Mouse (Mus musculus) stomach, embryonic 16.5 days (tissue): Measurements from ENCODE around the gene Bpifa2. TPM values are rescaled to one million over a fixed set of nuclear protein-coding genes. Genes with fewer than 3 reads are reported as not detected.
"Not testable (repeated sequence)": the region's sequence is repeated elsewhere in the genome, so short reads cannot be mapped to it uniquely, and the experiment has no call there.

Experiments
- ATAC-seq: fragments of 200-750 bp; cut with Nextera tagmentation; 2 replicates; pipeline ENCODE4 v1.8.0; 2017; ENCODE audit warnings: moderate number of reproducible peaks, moderate TSS enrichment; ENCODE audit not compliant: insufficient read depth, low FRiP score
- H3K27ac ChIP-seq: fragments of 300-500 bp; sonication (generic); 2 replicates; pipeline ENCODE4 v1.5.1; 2014; ENCODE audit warnings: low read length
- H3K27me3 ChIP-seq: fragments of 300-500 bp; sonication (generic); 2 replicates; pipeline ENCODE4 v1.6.1; 2014; ENCODE audit warnings: low read length, control low read depth, mixed read lengths; ENCODE audit not compliant: control insufficient read depth, insufficient read depth
- H3K36me3 ChIP-seq: fragments of 300-500 bp; sonication (generic); 2 replicates; pipeline ENCODE4 v1.6.1; 2014; ENCODE audit warnings: low read length; ENCODE audit not compliant: control insufficient read depth, insufficient read depth
- H3K4me1 ChIP-seq: fragments of 300-500 bp; sonication (generic); 2 replicates; pipeline ENCODE4 v1.6.1; 2014; ENCODE audit warnings: low read length, control low read depth, mixed read lengths; ENCODE audit not compliant: control insufficient read depth, insufficient read depth
- H3K4me2 ChIP-seq: fragments of 300-500 bp; sonication (generic); 2 replicates; pipeline ENCODE4 v1.6.1; 2014; ENCODE audit warnings: low read depth, low read length, mixed read lengths
- H3K4me3 ChIP-seq: fragments of 300-500 bp; sonication (generic); replicated peaks from 2 replicates; pipeline ENCODE4 v1.5.1; 2014; ENCODE audit warnings: mild to moderate bottlenecking, low read length
- H3K9ac ChIP-seq: fragments of 300-500 bp; sonication (generic); 2 replicates; pipeline ENCODE4 v1.6.1; 2014; ENCODE audit warnings: low read length
- H3K9me3 ChIP-seq: fragments of 300-500 bp; sonication (generic); replicated peaks from 2 replicates; pipeline ENCODE4 v1.6.1; 2016; ENCODE audit warnings: low read length, control low read depth; ENCODE audit not compliant: control insufficient read depth
- WGBS: fragments of 180-500 bp; shearing (Covaris S2); extraction: QIAGEN DNeasy Blood & Tissue Kit; methylation state at CpG from one replicate; pipeline ENCODE4 v1.1.7; 2014; 5-methylcytosine and 5-hydroxymethylcytosine counted together
- polyA plus RNA-seq: library from polyadenylated mRNA; unstranded; fragments of >200 nt; fragmentation: Nextera tagmentation; extraction: Ambion mirVana; gene quantifications from 2 replicates; pipeline ENCODE4 v1.2.1, GENCODE M21; 2015

The Bpifa2 gene
- polyA plus RNA-seq, 1 experiment from 2014 or later: not detected

DNA sequence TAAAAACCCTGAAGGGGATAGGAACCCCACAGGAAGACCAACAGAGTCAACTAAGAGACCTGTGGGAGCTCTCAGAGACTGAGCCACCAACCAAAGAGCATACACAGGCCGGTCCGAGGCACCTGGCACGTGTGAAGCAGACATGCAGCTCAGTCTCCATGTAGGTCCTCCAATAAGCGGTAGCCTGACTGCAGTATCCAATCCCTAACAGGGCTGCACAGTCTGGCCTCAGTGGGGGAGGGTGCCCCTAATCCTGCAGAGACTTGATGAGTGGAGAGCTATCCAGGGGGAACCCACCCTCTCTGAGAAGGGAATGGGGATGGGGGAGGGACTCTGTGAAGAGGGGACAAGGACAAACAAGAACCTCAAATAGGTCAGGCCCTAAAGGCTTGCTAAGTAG is 2.3 kb upstream of the Bpifa2 start:
- no peaks in the 10 kb centered on the region for H3K4me1 ChIP-seq
- H3K27me3 ChIP-seq: no peaks in the 10 kb centered on the region
- H3K9me3 ChIP-seq: no peaks in the 10 kb centered on the region
- ATAC-seq: no peak
- no peak overlapping the region for H3K4me2 ChIP-seq
- no peaks in the 10 kb centered on the region for H3K36me3 ChIP-seq
- 86% methylated on average over 4 of the region's 4 CpGs for WGBS
- no peak overlapping the region for H3K9ac ChIP-seq
- no peak overlapping the region for H3K4me3 ChIP-seq
- H3K27ac ChIP-seq: no peak overlapping the region

- Histone ChIP-seq H3K27me3 (no peaks in the 10 kb centered on the region), H3K27ac (no peak overlapping the region), H3K9ac (no peak overlapping the region), H3K4me3 (no peak overlapping the region), H3K36me3 (no peaks in the 10 kb centered on the region), H3K4me2 (no peak overlapping the region), H3K4me1 (no peaks in the 10 kb centered on the region), H3K9me3 (no peaks in the 10 kb centered on the region)
- WGBS: 82% methylated on average over 2 of the region's 2 CpGs
- no peak for ATAC-seq
These were observed 1.7 kb upstream of the Bpifa2 start for GRCm38 (mm10) chr2:154006331-154006730.

DNA sequence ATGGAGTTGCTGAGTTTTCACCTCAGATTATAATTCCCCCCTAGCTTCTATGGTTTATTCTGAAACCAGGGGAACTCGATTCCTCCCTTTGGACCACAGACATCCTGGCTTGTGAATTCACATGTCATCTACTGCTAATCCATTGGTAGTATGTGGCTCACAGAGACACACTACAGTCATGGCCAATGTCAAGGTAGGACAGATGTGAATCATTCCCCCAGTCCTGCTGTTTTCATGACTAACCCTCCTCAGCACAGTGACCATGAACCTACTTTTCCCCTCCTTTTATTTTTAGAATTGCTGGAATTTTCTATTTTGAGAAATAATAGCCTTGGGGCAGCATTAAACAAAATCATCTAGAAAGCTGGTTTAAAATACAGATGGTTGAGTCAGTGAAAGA is 684 bp upstream of the Bpifa2 start:
- Histone ChIP-seq H3K4me2 (no peak overlapping the region), H3K4me1 (no peaks in the 10 kb centered on the region), H3K4me3 (no peak overlapping the region), H3K9ac (no peak overlapping the region), H3K27me3 (no peaks in the 10 kb centered on the region), H3K36me3 (no peaks in the 10 kb centered on the region), H3K9me3 (no peaks in the 10 kb centered on the region), H3K27ac (no peak overlapping the region)
- no peak for ATAC-seq
- WGBS: 66% methylated on average over 1 of the region's 1 CpGs

- H3K4me2 ChIP-seq: no peak overlapping the region
- H3K4me1 ChIP-seq: no peaks in the 10 kb centered on the region
- H3K36me3 ChIP-seq: no peaks in the 10 kb centered on the region
- no peak overlapping the region for H3K9ac ChIP-seq
- 58% methylated on average over 1 of the region's 1 CpGs for WGBS
- no peaks in the 10 kb centered on the region for H3K9me3 ChIP-seq
- H3K4me3 ChIP-seq: no peak overlapping the region
- no peak overlapping the region for H3K27ac ChIP-seq
- no peak for ATAC-seq
- H3K27me3 ChIP-seq: no peaks in the 10 kb centered on the region
These were observed 9.9 kb downstream of the Bpifa2 start for GRCm38 (mm10) chr2:154017990-154018389.

DNA sequence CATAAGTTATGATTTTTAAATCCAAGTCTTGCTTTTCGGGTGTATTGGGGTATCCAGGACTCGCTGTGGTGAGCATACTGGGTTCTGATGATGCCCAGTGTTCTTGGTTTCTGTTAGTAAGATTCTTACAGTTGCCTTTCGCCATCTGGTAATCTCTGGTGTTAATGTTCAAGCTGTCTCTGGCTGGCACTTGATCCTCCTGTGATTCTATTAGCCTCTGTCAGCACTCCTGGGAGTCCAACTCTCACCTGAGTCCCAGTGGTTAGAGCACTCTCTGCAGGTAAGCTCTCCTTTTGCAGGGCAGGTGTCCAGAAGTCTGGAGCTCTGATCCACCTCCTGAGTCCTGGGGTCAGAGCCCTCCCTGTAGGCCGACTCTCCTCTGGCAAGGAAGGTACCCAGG is 16.6 kb downstream of the Bpifa2 start:
- not testable (repeated sequence) for H3K9me3 ChIP-seq, ATAC-seq, H3K36me3 ChIP-seq, H3K4me2 ChIP-seq, H3K27me3 ChIP-seq, H3K27ac ChIP-seq, H3K4me3 ChIP-seq, H3K9ac ChIP-seq, H3K4me1 ChIP-seq
- WGBS: 84% methylated on average over 4 of the region's 4 CpGs

- Histone ChIP-seq H3K27me3 (no peaks in the 10 kb centered on the region), H3K4me3 (no peak overlapping the region), H3K27ac (no peak overlapping the region), H3K4me1 (no peaks in the 10 kb centered on the region), H3K9ac (no peak overlapping the region), H3K36me3 (no peaks in the 10 kb centered on the region), H3K4me2 (no peak overlapping the region), H3K9me3 (no peaks in the 10 kb centered on the region)
- 54% methylated on average over 2 of the region's 2 CpGs for WGBS
- no peak for ATAC-seq
These were observed 30.9 kb downstream of the Bpifa2 start for GRCm38 (mm10) chr2:154038932-154039331.

- Histone ChIP-seq H3K27ac (no peak overlapping the region), H3K4me1 (no peaks in the 10 kb centered on the region), H3K27me3 (no peaks in the 10 kb centered on the region), H3K9ac (no peak overlapping the region), H3K9me3 (no peaks in the 10 kb centered on the region), H3K4me2 (no peak overlapping the region), H3K4me3 (no peak overlapping the region), H3K36me3 (no peaks in the 10 kb centered on the region)
- no peak for ATAC-seq
- 83% methylated on average over 3 of the region's 3 CpGs for WGBS
These were observed 36.7 kb downstream of the Bpifa2 start for GRCm38 (mm10) chr2:154044743-154045142.

DNA sequence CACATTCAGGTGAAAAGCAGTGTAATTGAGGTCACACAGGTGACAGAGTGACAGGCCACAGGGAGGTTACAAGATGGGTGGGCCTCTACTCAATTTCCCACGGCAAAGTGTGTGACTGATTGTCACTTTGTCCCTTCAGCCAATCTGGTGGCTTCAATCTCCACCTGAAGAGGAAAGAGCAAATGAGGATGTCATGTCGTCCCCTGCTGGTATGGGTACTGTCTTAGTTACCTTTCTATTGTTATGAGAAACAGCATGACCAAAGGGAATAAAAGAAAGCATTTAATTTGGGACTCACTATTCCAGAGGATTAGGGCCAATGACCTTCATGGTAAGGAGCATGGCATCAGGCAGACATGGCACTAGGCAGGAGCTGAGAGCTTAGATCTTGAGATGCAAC is 50.6 kb downstream of the Bpifa2 start:
- H3K36me3 ChIP-seq: no peaks in the 10 kb centered on the region
- no peak overlapping the region for H3K4me3 ChIP-seq
- H3K4me2 ChIP-seq: no peak overlapping the region
- H3K27me3 ChIP-seq: no peaks in the 10 kb centered on the region
- H3K27ac ChIP-seq: no peak overlapping the region
- no peaks in the 10 kb centered on the region for H3K4me1 ChIP-seq
- no peak overlapping the region for H3K9ac ChIP-seq
- 61% methylated on average over 2 of the region's 2 CpGs for WGBS
- H3K9me3 ChIP-seq: no peaks in the 10 kb centered on the region
- ATAC-seq: no peak
